In the genomic region with DNA sequence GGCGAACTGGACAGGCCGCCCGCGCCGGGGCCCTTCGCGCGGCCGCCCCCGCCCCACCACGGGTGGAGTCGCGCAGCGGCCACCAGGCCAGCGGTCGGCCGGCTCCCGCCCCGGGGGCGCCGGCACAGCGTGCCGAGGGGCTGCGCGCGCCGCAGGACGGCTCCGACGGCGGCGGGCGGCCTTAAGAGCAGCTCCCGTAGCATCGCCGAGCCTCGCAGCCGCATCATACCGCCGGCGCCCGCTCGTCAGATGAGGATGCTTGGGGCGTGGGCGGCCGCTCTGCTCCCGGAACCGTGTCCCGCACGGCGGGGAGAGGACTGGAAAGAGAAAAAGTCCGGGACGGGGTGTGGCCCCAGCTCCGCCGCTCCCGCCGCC, we compare ENCODE assay signal across 8 mouse cellular contexts. TPM values are rescaled to one million over a fixed set of nuclear protein-coding genes. Genes with fewer than 3 reads are reported as not detected.
DNase-seq lines count a peak whose midpoint lies in the region; ATAC-seq and TF ChIP-seq lines count a peak whose summit lies in the region.

No protein-coding gene starts in this region.

- H3K4me3 ChIP-seq in embryonic facial prominence, embryonic 11.5 days (ENCODE audit: low read depth, low read length), result peak overlapping the region; percentile 93
- peak overlapping the region; percentile 76 for H3K4me3 ChIP-seq in hindbrain, postnatal 0 days (ENCODE audit: low read length)
- peak overlapping the region; percentile 53 for H3K4me3 ChIP-seq in myocyte

- peaks cover 45% of the 10 kb centered on the region for H3K79me2 ChIP-seq in myocyte (ENCODE audit: control insufficient read depth, insufficient read depth)

- H3K27me3 ChIP-seq in embryonic facial prominence, embryonic 11.5 days (ENCODE audit: control insufficient read depth, insufficient read depth, low read length), result no peaks in the 10 kb centered on the region
- no peaks in the 10 kb centered on the region for H3K27me3 ChIP-seq in hindbrain, postnatal 0 days (ENCODE audit: insufficient read depth, low read length)
- H3K27me3 ChIP-seq in myocyte (ENCODE audit: control insufficient read depth, insufficient read depth, insufficient read length), result no peaks in the 10 kb centered on the region

- peak overlapping the region; percentile 87 for H3K4me2 ChIP-seq in embryonic facial prominence, embryonic 11.5 days (ENCODE audit: low read depth, low read length)
- H3K4me2 ChIP-seq in hindbrain, postnatal 0 days (ENCODE audit: low read depth, low read length), result peak overlapping the region; percentile 75
- H3K4me2 ChIP-seq in myocyte (ENCODE audit: low read depth), result no peak overlapping the region

- TF ChIP-seq POLR2A in myocyte (IDR thresholded peaks at IDR 0.05; ENCODE audit: insufficient read length, low read depth), result no peak

- H3K9me3 ChIP-seq in embryonic facial prominence, embryonic 11.5 days (replicated peaks; ENCODE audit: control insufficient read depth, low read length), result no peaks in the 10 kb centered on the region
- no peaks in the 10 kb centered on the region for H3K9me3 ChIP-seq in hindbrain, postnatal 0 days (ENCODE audit: low read length)

- H3K4me1 ChIP-seq in embryonic facial prominence, embryonic 11.5 days (ENCODE audit: control insufficient read depth, insufficient read depth, low read length), result no peaks in the 10 kb centered on the region
- 0 out of 2 replicates have a peak, but pooled peaks cover 4% of the 10 kb centered on the region for H3K4me1 ChIP-seq in hindbrain, postnatal 0 days (ENCODE audit: insufficient read depth, low read length)

- H3K9ac ChIP-seq in embryonic facial prominence, embryonic 11.5 days (replicated peaks; ENCODE audit: low read length), result peak overlapping the region; percentile 90
- H3K9ac ChIP-seq in hindbrain, postnatal 0 days (replicated peaks; ENCODE audit: low read length), result peak overlapping the region; percentile 97

- no peaks in the 10 kb centered on the region for H3K36me3 ChIP-seq in embryonic facial prominence, embryonic 11.5 days (replicated peaks; ENCODE audit: control insufficient read depth, insufficient read depth, low read depth, low read length)
- no peaks in the 10 kb centered on the region for H3K36me3 ChIP-seq in hindbrain, postnatal 0 days (ENCODE audit: insufficient read depth, low read length)
- H3K36me3 ChIP-seq in myocyte (ENCODE audit: control insufficient read depth, insufficient read depth), result no peaks in the 10 kb centered on the region

- ATAC-seq in embryonic facial prominence, embryonic 11.5 days (replicated peaks; ENCODE audit: insufficient number of reproducible peaks, low FRiP score, low TSS enrichment, low read depth), result peak; percentile 78
- ATAC-seq in hindbrain, postnatal 0 days, result peak; percentile 75

- peak overlapping the region; percentile 90 for H3K27ac ChIP-seq in embryonic facial prominence, embryonic 11.5 days (replicated peaks; ENCODE audit: low read depth, low read length)
- peak overlapping the region; percentile 94 for H3K27ac ChIP-seq in hindbrain, postnatal 0 days

- no peak for TF ChIP-seq CTCF in hindbrain, postnatal 0 days (IDR thresholded peaks at IDR 0.05; ENCODE audit: low read depth)

- WGBS in embryonic facial prominence, embryonic 11.5 days, result 0% methylated on average over 38 of the region's 57 CpGs
- under 1% methylated on average over 35 of the region's 57 CpGs for whole genome bisulfite sequencing in hindbrain, postnatal 0 days

- H3ac ChIP-seq in myocyte (ENCODE audit: control insufficient read depth, insufficient read length), result peak overlapping the region; percentile 87

- DNase-seq in layer of hippocampus, adult 9-10 months (ENCODE audit: low spot score), result peak; percentile 16
- DNase-seq in layer of hippocampus, adult 11-12 months (ENCODE audit: low spot score), result no peak
- no peak for DNase-seq in embryonic facial prominence, embryonic 11.5 days (ENCODE audit: low spot score)
- DNase-seq in hindbrain, postnatal 0 days (ENCODE audit: low spot score), result no peak
- DNase-seq in spleen, postnatal 4 days (ENCODE audit: low spot score in 2 of 2), result no peak
- no peak for DNase-seq in right cerebral cortex, postnatal 25 days
- no peak for DNase-seq in spleen, adult 12 weeks (ENCODE audit: low spot score)

TF ChIP-seq in myocyte, 11 proteins besides CTCF, POLR2A, EP300 and RAD21:
- TF ChIP-seq MYOD1 (IDR thresholded peaks at IDR 0.05; ENCODE audit: control insufficient read depth in 1 of 3, insufficient read length in 2 of 3, low read depth in 2 of 3) (peak in 1 of 3 experiments; percentile 1), MYOG (IDR thresholded peaks at IDR 0.05; ENCODE audit: control insufficient read depth in 1 of 3, insufficient read depth in 1 of 3, insufficient read length in 2 of 3, low read depth in 2 of 3) (no peak)

RNA-seq across cellular contexts. Expression of a gene that starts 0.3 kb away (rescaled TPM):
- 25.9 and 28.2 TPM in 2 replicates for polyA plus RNA-seq in embryonic facial prominence, embryonic 11.5 days (2014; fragmentation: Nextera tagmentation; extraction: Ambion mirVana)
- total RNA-seq in hindbrain, postnatal 0 days (2014; rRNA removed), result 134 and 152 TPM in 2 replicates
- polyA plus RNA-seq in hindbrain, postnatal 0 days (2015; fragmentation: Nextera tagmentation; extraction: Ambion mirVana), result 24.7 and 25.7 TPM in 2 replicates
- polyA plus RNA-seq in myocyte (2012; fragmentation: generic; extraction: Trizol), result 15.1 TPM
